Mouse (Mus musculus) retina, postnatal 7 days (tissue): ENCODE measurements around the gene Gm21775.
"Not testable (repeated sequence)": the region's sequence is repeated elsewhere in the genome, so short reads cannot be mapped to it uniquely, and the experiment has no call there.

Source experiments
- DNase-seq: peaks from one replicate; pipeline ENCODE4 v3.0.0-alpha.2; 2012; ENCODE audit warnings: low read depth, low spot score

Gm21775 gene

GRCm38 (mm10) chrY:10553153-10553552 is at the start of gene Gm21775:
TSS of gene Gm21775 (plus strand) at chrY:10553453.
- not testable (repeated sequence) for DNase-seq

GRCm38 (mm10) chrY:10535942-10536341 is 17.3 kb upstream of the Gm21775 start, which contains the start of gene Gm20737:
TSS of gene Gm20737 (minus strand) at chrY:10536042.
- DNase-seq = not testable (repeated sequence)
